Mouse (Mus musculus) megakaryocyte, embryonic 14.5 days (primary cell): ENCODE results near the gene Klk7.

Source experiments
- FLI1 ChIP-seq: IDR thresholded peaks from 2 replicates; pipeline ENCODE4 v1.6.1; 2012; ENCODE audit warnings: low read length, inconsistent platforms, mixed read lengths
- GATA1 ChIP-seq: IDR thresholded peaks from 3 replicates; pipeline ENCODE4 v1.6.1; 2012; ENCODE audit warnings: mixed read lengths, low read length, inconsistent platforms, borderline replicate concordance

GRCm38 (mm10) chr7:43855709-43856108, 44.6 kb downstream of the Klk7 start:
- TF ChIP-seq GATA1 = no peak
- no peak for TF ChIP-seq FLI1
